Mouse (Mus musculus) MEL (cell line): ENCODE data around the gene Bbs9. TPM values are rescaled to one million over a fixed set of nuclear protein-coding genes. Genes with fewer than 3 reads are reported as not detected.
A peak's percentile ranks its signal among the peaks of the same experiment; 100 is the strongest.

Experiments used
- DNase-seq: peaks from one replicate; pipeline ENCODE4 v3.0.0; 2011; ENCODE audit warnings: low read depth, low spot score
- H3K27ac ChIP-seq: 2 replicates; pipeline ENCODE4 v1.5.1; 2012; ENCODE audit warnings: low read depth, mild to moderate bottlenecking, control low read depth, low read length, moderate library complexity; ENCODE audit not compliant: control insufficient read depth
- H3K27me3 ChIP-seq, 2 experiments: fragments of 150-350 bp in 1 of 2; sonication (generic) in 1 of 2; 2 replicates each; pipeline ENCODE4 v1.6.1; 2012; ENCODE audit warnings: low read length in 2 of 2, mild to moderate bottlenecking in 2 of 2, improper control_type of control experiment in 1 of 2, moderate library complexity in 1 of 2; ENCODE audit not compliant: insufficient read depth in 2 of 2, control insufficient read depth in 1 of 2
- H3K36me3 ChIP-seq, 2 experiments: 2 replicates each; pipeline ENCODE4 v1.6.1; 2012 to 2014; ENCODE audit warnings: low read length in 2 of 2, improper control_type of control experiment in 1 of 2, inconsistent platforms in 1 of 2, mild to moderate bottlenecking in 1 of 2; ENCODE audit not compliant: insufficient read depth in 2 of 2, control insufficient read depth in 1 of 2
- H3K4me1 ChIP-seq, 2 experiments: fragments of 150-350 bp in 1 of 2; sonication (generic) in 1 of 2; 2 replicates each; pipeline ENCODE4 v1.6.1; 2012; ENCODE audit warnings: low read length in 2 of 2, improper control_type of control experiment in 1 of 2, mild to moderate bottlenecking in 1 of 2; ENCODE audit not compliant: insufficient read depth in 2 of 2, control insufficient read depth in 1 of 2
- H3K4me3 ChIP-seq, 2 experiments: fragments of 150-350 bp in 1 of 2; sonication (generic) in 1 of 2; 2 replicates each; pipeline ENCODE4 v1.5.1; 2012; ENCODE audit warnings: low read depth in 2 of 2, low read length in 2 of 2, mild to moderate bottlenecking in 2 of 2, moderate library complexity in 2 of 2, control low read depth in 1 of 2, improper control_type of control experiment in 1 of 2; ENCODE audit not compliant: control insufficient read depth in 1 of 2, insufficient read depth in 1 of 2
- H3K79me2 ChIP-seq: 2 replicates; pipeline ENCODE4 v1.6.1; 2012; ENCODE audit warnings: mild to moderate bottlenecking, low read length, moderate library complexity; ENCODE audit not compliant: control insufficient read depth, poor library complexity, insufficient read depth
- H3K9ac ChIP-seq: 2 replicates; pipeline ENCODE4 v1.6.1; 2012; ENCODE audit warnings: low read depth, mild to moderate bottlenecking, control low read depth, low read length, moderate library complexity; ENCODE audit not compliant: control insufficient read depth, poor library complexity, severe bottlenecking
- H3K9me3 ChIP-seq: fragments of 150-350 bp; sonication (generic); replicated peaks from 2 replicates; pipeline ENCODE4 v1.6.1; 2012; ENCODE audit warnings: mild to moderate bottlenecking, low read length, improper control_type of control experiment, moderate library complexity; ENCODE audit not compliant: insufficient read depth
- CHD1 ChIP-seq: IDR thresholded peaks from 2 replicates; pipeline ENCODE4 v1.6.1; 2012; ENCODE audit warnings: low read depth, mild to moderate bottlenecking, inconsistent platforms, low read length, improper control_type of control experiment
- ELF1 ChIP-seq: IDR thresholded peaks from 2 replicates; pipeline ENCODE4 v1.6.1; 2014; ENCODE audit warnings: low read depth, mild to moderate bottlenecking, inconsistent platforms, low read length, improper control_type of control experiment, moderate library complexity
- ETS1 ChIP-seq: IDR thresholded peaks from 2 replicates; pipeline ENCODE4 v1.6.1; 2012; ENCODE audit warnings: low read depth, mild to moderate bottlenecking, inconsistent platforms, low read length, improper control_type of control experiment, moderate library complexity
- HCFC1 ChIP-seq: IDR thresholded peaks from 2 replicates; pipeline ENCODE4 v1.6.1; 2012; ENCODE audit warnings: low read depth, mild to moderate bottlenecking, inconsistent platforms, low read length, improper control_type of control experiment, moderate library complexity
- MAFK ChIP-seq: IDR thresholded peaks from 2 replicates; pipeline ENCODE4 v1.6.1; 2011; ENCODE audit warnings: low read depth, mild to moderate bottlenecking, low read length, improper control_type of control experiment, borderline replicate concordance
- MAX ChIP-seq: IDR thresholded peaks from 2 replicates; pipeline ENCODE4 v1.6.1; 2011; ENCODE audit warnings: low read length, improper control_type of control experiment
- MYC ChIP-seq: IDR thresholded peaks from 2 replicates; pipeline ENCODE4 v1.6.1; 2011; ENCODE audit warnings: low read depth, mild to moderate bottlenecking, low read length, improper control_type of control experiment, moderate library complexity
- NELFE ChIP-seq: IDR thresholded peaks from 2 replicates; pipeline ENCODE4 v1.6.1; 2011; ENCODE audit warnings: low read depth, low read length, improper control_type of control experiment
- NRF1 ChIP-seq: IDR thresholded peaks from 2 replicates; pipeline ENCODE4 v1.6.1; 2014; ENCODE audit warnings: low read depth, mild to moderate bottlenecking, inconsistent platforms, low read length, improper control_type of control experiment, moderate library complexity; ENCODE audit not compliant: poor library complexity, insufficient read depth, severe bottlenecking
- USF2 ChIP-seq, 2 experiments: IDR thresholded peaks; 2 replicates each; pipeline ENCODE4 v1.6.1; 2011 to 2012; ENCODE audit warnings: improper control_type of control experiment in 2 of 2, low read length in 2 of 2, borderline replicate concordance in 1 of 2, inconsistent platforms in 1 of 2, low read depth in 1 of 2, mild to moderate bottlenecking in 1 of 2; ENCODE audit not compliant: insufficient read depth in 1 of 2
- ZC3H11A ChIP-seq: IDR thresholded peaks from 2 replicates; pipeline ENCODE4 v1.6.1; 2012; ENCODE audit warnings: low read depth, mild to moderate bottlenecking, inconsistent platforms, low read length, improper control_type of control experiment
- ZMIZ1 ChIP-seq: IDR thresholded peaks from 2 replicates; pipeline ENCODE4 v1.6.1; 2012; ENCODE audit warnings: low read depth, mild to moderate bottlenecking, inconsistent platforms, low read length, improper control_type of control experiment, moderate library complexity
- polyA plus RNA-seq, 2 experiments: library from polyadenylated mRNA; stranded (reverse) in 1 of 2; unstranded in 1 of 2; fragments of >175 nt in 1 of 2; fragments of >200 nt in 1 of 2; gene quantifications; 2 replicates each; pipeline versions ENCODE4 v1.2.1 to v1.2.4; 2012; ENCODE audit warnings: low replicate concordance in 2 of 2, low read depth in 1 of 2; ENCODE audit not compliant: insufficient read length in 2 of 2, insufficient read depth in 1 of 2, missing spikeins in 1 of 2
- total RNA-seq: library from RNA; depleted of rRNA; stranded (reverse); fragments of 300-350 nt; gene quantifications from 2 replicates; pipeline ENCODE4 v1.2.3, GENCODE M21; 2012

Bbs9 gene
- total and polyA plus RNA-seq, 3 experiments: 18.5 to 19.5 TPM; not detected in 1

- TF ChIP-seq USF2 (IDR thresholded peaks at IDR 0.05; ENCODE audit: borderline replicate concordance in 1 of 2, insufficient read depth in 1 of 2, low read depth in 1 of 2, low read length in 2 of 2) (no peak), ZMIZ1 (peak; percentile 54; the same call in 1 of the 2 replicates), MAX (peak; percentile 65; the same call in 1 of the 2 replicates), ELF1 (no peak), NRF1 (peak; percentile 11; the same call in 1 of the 2 replicates), MYC (no peak), MAFK (no peak), CHD1 (peak; percentile 73; the same call in 1 of the 2 replicates)
Observed at GRCm38 (mm10) chr9:22810454-22810853, 334.9 kb downstream of the Bbs9 start (continued).

- no peak for TF ChIP-seq NELFE
- TF ChIP-seq CHD1: no peak
- TF ChIP-seq ZC3H11A: 0 out of 2 replicates have a peak, but pooled peaks have one; percentile 0
- no peaks in the 10 kb centered on the region for H3K79me2 ChIP-seq
- H3K4me3 ChIP-seq: no peak overlapping the region
- no peak for DNase-seq
- H3K9ac ChIP-seq: no peak overlapping the region
- no peaks in the 10 kb centered on the region for H3K9me3 ChIP-seq
- H3K4me1 ChIP-seq: peaks cover 43 to 52% of the 10 kb centered on the region in 2 experiments
- H3K27ac ChIP-seq: no peak overlapping the region
- H3K36me3 ChIP-seq: peaks cover 0 to 45% of the 10 kb centered on the region in 2 experiments; a peak in 2 of 4 replicates
- H3K27me3 ChIP-seq: no peaks in the 10 kb centered on the region
Observed at GRCm38 (mm10) chr9:22811931-22812330, 336.4 kb downstream of the Bbs9 start.

- Histone ChIP-seq H3K27ac (no peak overlapping the region), H3K79me2 (no peaks in the 10 kb centered on the region), H3K36me3 (peaks cover 0 to 20% of the 10 kb centered on the region in 2 experiments; a peak in 2 of 4 replicates), H3K27me3 (no peaks in the 10 kb centered on the region), H3K9me3 (no peaks in the 10 kb centered on the region), H3K4me3 (no peak overlapping the region), H3K9ac (no peak overlapping the region), H3K4me1 (peaks cover 17 to 32% of the 10 kb centered on the region in 2 experiments)
- TF ChIP-seq ETS1 (0 out of 2 replicates have a peak, but pooled peaks have one; percentile 24), HCFC1 (no peak)
- DNase-seq: peak; percentile 52
Observed at GRCm38 (mm10) chr9:22814407-22815092, 339.0 kb downstream of the Bbs9 start.
